Mouse (Mus musculus) adrenal gland, postnatal 36 days (tissue): ENCODE data around the gene Fhod1. TPM values are rescaled to one million over a fixed set of nuclear protein-coding genes. Genes with fewer than 3 reads are reported as not detected.

ENCODE experiments used
- DNase-seq, 2 experiments: peaks; one replicate each; pipeline ENCODE4 v3.0.0; 2021; ENCODE audit warnings: mixed read lengths in 1 of 2
- long read RNA-seq, 2 experiments: library from polyadenylated mRNA; stranded (forward); transcript quantifications; one replicate each; pipeline ENCODE4 v2.0.0; 2021; ENCODE audit warnings: borderline sequencing depth in 2 of 2
- total RNA-seq, 2 experiments: library from RNA; stranded (reverse); gene quantifications; 2 replicates each; pipeline ENCODE4 v1.2.3; 2021

The Fhod1 gene
- 10 to 100 TPM; 11.9 to 14.4 TPM for total RNA-seq
- long read RNA-seq, experiment 1, partial matches to known transcripts: 2 of 3 reads
- long read RNA-seq, experiment 1, other reads (novel, unspliced or antisense): 1 of 3 reads
- long read RNA-seq, experiment 2, partial matches to known transcripts: 1 of 1 reads
- long read RNA-seq, experiment 2, other reads (novel, unspliced or antisense): 0 of 1 reads

DNA sequence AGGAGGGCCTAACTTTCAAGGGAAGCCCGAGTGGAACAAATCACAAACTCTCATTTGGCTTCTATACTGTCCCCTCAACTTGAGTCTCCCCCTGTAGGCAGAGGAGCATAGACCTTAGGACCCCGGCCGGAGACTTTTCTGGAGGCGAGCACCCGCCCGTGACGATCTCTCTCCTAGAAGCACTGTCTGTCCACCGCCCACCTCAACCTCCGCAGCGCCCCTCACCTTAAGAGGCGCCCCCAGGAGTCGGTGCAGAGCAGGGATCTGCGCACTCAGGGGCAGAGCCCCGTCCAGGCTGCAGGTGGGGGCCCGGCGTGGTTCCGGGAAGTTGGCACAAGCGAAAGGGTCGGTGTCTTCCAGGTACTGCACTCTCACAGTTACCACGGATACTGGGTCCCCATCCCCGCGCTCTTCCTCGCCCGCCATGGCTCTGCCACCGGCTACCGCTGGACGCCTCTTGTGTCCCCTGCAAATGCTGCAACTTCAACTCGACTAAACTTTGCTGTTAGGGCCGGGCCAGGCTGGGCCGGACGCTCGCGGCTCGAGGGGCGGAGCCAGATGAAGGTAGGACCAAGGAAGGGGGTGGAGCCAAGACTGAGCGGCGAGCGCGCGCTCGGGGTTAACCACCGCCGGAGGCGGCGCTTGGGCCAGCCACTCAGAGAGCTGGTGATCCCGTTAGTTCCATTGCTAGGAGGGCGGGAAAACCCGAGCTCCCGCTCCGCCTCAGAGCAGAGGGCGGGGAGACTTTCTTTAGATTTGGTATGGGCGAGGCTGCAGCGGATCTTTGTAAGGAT is at the start of gene Fhod1:
Fhod1 (minus strand) TSS at position 526 of the 794 bp plus-strand sequence.
- peak; percentile 97 to 98 for DNase-seq

DNA sequence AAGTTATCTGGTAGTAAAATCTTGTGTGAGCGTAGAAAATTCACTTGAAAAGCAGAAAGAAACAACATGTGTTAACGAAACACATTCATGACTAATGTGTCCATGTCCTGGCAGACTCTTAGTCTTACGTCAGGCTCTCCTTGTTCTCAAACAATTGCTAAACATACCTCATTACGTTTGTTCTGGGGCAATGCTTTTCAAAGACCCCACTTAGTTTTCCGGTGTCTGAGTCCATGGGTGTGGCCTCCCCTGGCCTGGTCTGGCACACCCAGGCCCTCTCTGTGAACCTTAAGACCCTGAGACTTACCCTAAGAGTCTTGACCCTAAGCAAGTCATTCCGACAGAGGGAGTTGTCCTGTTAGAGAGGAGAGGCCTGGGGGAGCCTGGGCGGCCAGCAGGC is 46.2 kb upstream of the Fhod1 start:
- DNase-seq: no peak

DNA sequence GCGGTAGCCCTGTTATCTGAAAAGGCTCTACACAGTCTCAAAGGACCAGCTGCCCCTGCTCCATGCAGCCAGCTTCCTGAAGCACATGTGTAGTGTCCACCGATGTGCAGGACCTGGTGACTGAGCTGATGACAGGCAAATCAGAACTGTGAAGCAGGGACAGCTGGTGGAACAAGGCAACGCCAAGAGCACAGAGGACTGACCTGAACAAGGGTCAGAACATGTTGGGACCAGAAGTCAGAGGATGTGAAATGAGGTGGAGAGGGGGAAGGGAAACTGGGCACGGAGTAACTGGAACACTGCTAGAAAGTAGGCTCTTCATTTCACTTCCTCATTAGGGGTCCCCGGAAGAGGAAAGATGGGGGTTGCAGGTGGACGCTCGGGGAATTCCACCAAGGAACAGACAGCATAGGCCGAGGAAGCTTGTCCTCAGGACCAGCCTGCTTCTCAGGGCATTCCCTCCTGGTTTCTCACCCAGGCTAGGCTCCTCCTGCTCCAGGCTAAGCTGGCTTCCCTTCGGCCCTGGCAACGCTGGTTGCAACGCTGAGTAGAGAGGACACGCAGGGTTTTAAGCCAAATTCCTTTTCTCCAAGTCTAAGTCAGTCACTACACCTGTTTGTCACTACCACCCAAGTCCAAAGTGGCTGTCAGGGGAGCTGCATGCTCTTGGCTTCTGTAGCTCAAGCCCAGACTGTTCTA is 45.5 kb upstream of the Fhod1 start:
- no peak for DNase-seq

DNA sequence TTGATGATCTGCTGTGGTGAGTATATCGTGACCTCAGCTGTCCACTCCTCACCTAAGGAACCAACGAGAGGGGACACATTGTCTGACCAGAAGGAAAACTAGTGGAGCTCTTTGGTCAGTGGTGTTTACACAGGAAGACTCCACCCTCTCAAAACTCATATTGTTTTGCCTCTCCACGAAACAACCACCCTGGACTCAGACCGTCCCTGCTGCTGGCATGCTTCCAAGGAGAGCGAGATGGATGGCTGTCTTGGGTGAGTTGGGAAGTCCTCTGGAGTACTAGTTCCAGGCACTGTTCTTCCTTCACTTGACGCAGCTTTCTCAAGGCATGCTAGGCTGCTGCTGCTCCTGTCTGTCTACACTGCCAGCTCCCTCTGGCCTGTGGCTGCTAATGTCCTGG is 41.3 kb upstream of the Fhod1 start:
- DNase-seq: peak in 1 of 2 experiments; percentile 19

DNA sequence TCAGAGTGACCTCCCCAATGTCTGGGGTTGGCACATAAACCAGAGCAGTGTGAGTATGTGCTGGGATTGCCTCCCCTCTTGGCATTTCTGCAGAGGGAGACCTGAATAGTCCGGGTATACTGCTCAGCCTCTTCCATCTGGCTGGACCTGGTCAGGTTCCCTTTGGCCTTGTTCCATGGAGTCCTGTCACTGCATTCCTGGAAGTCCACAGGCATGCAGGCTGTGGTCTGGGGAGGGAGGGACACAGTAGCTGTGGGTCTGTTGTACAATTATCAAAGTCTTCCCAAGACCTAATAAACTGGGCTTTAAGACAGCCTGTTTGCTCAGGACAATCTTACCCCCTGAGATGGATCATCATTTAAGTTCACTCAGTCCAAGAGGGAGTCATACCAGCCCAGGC is 39.4 kb upstream of the Fhod1 start:
- DNase-seq: no peak

DNA sequence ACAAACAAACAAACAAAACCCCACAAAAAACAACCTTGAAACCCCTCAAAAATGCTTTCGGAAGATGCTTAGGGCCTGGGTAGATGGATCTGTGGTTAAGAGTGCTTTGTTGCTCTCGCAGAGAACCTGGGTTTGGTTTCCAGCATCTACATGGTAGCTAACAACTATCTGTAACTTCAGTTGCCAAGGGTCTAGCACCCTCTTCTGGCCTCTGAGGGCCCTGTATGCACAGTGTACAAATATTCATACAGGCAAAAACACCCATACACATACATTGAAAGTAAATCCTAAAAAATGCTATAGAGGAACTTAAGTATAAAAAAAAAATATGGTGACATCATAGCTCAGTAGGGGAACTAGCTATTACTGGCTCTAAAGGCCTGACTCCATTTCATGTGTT is 36.3 kb upstream of the Fhod1 start:
- no peak for DNase-seq

DNA sequence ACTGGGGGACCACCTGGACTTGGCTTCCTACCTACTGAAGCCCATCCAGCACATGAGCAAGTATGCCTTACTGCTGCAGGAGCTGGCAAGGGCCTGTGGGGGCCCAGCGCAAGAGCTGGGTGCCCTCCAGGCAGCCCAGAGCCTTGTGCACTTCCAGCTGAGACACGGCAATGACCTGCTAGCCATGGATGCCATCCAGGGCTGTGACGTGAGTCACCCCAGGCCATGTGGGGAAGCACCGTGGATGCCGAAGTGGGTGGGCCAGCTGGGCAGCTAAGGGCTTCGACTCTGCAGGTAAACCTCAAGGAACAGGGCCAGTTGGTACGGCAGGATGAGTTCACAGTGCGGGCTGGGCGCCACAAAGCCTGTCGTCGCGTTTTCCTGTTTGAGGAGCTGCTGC is 32.6 kb upstream of the Fhod1 start:
- peak in 1 of 2 experiments; percentile 55 for DNase-seq

DNA sequence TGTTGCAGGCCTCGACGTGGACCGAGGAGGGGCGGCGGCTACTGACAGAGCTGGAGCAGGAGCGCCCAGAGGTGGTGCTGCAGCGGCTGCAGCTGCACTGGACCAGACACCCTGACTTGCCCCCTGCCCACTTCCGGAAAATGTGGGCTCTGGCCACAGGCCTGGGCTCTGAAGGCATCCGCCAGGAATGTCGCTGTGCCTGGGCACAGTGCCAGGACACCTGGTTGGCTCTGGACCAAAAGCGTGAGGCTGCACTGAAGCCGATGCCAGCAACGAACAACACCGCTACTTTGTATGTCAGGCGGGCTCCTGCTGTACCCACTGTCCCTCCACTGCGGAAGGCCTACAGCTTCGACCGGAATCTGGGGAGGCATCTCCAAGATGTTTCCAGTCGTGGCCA is 30.9 kb upstream of the Fhod1 start:
- DNase-seq: peak; percentile 39 to 46

DNA sequence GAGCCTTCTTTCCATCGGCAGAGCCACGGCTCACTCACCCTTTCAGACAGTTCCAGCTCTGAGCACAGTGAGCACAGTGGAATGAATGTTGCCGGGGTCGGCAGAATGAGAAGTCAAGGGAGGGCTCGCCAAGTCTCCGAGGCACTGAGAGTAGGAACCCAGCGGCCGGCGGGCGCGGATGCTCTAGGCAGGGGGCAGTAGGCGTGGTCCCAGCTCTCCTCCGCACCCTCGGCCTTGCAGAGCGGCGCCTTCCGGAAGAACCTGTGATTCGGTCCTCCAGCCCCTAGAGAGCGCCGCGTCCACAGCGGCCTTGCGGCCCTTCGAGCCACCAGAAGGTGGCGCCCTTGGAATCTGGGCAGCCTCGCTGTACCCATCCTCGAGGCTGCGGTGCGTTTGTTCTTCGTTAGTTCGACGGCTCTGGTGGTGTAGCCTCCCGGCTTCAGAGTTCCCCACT is 26.8 kb upstream of the Fhod1 start:
- peak in 1 of 2 experiments; percentile 23 for DNase-seq

DNA sequence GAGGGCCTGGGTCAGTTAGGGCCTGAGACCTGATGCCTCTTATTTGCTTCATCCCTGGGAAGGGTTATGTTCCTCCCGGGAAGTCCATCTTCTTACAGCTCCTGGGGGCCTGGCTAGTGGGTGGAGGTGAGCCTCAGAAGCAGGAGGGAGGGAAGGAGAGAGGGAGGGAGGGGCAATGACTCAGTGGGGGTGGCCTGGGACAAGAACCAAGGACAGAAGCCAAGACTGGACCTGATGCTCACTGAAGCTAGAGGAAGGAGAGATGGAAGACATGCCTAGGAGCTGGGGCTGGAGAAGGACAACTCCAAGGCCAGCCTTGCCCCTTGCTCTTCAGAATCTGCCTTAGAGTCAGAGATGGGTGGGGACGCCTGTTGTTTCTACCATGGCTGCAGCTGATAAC is 25.3 kb upstream of the Fhod1 start, which contains the start of gene Plekhg4:
Plekhg4 (plus strand) TSS at position 243 of the 400 bp plus-strand sequence.
- peak; percentile 71 to 80 for DNase-seq

DNA sequence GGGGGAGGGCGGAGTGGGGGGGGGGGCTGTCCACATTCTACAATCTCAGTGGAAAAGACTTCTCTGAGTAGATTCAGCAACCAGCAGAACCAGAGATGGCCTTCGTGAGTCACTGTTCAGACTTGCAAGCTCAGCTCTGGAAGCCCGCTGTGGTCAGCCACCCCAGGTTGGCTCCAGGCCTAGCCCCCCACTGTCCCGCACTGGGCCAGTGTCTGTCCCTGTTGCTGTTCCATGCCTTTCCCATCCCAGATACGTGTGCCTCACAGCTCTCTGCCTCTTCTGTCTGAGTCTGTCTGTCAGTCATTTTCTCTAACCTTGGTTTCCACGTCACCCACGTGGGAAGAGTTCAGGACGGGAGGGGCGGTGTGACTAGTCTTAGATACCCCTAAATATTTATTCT is 24.7 kb upstream of the Fhod1 start:
- peak; percentile 57 to 71 for DNase-seq

DNA sequence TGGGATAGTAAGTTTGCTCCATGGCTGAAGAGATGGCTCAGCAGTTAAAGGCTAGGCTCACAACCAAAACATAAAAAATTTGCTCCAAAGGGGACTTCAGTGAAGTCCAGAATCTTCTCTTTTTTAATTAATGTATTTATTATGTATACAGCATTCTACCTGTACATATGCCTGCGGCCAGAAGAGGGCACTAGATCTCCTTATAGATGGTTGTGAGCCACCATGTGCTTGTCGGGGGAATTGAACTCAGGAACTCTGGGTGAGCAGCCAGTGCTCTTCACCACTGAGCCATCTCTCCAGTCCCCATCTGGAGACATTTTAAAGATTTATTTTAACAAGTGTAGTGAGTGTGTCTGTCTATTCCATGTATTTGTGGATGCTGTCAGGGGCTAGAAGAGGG is 19.4 kb upstream of the Fhod1 start:
- DNase-seq: peak in 1 of 2 experiments; percentile 41

DNA sequence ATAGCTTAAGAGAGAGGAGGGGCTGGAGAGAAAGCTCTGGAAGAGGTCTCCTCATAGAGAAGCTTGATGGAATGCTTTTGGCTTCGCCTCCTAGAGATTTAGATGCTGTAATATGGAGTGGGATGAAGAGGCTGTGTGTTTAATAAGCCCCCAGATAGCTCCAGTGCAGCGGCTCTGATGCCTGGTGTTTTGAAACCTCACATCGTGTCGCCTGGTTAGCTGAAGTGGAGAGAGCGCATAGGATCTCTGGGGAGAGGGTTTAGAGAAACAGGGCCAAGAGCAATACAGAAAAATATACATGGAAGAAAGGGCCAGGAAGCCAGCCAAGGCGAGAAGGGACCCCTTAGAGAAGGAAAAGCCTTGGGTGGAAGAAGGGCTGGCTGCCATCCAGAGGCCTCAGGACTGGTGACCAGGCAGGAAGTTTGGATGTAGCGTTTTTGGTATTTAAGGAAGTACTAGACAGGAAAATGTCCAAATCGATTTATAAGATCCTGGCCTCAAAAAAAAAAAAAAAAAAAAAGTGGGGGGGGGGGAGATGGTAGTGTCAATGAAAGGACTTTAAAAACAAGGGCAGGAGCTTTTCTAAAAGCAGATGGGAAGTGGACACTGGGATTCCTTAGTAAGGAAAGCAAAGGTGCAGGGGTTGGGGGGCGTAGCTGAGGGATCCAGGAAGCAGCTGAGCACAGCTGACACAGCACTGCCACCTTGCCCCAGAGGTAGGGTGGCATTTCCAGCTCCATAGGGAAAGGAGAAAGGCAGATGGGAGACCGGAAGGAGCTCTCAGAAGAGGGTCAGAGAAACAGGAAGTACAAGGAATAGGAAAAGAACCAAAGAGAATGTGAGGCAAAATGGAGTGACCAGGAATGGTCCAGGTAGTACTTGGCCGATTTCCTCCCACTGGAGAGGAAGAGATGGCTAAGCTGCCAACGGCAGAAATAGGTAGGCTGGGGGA is 14.3 kb upstream of the Fhod1 start:
- peak; percentile 38 to 62 for DNase-seq

DNA sequence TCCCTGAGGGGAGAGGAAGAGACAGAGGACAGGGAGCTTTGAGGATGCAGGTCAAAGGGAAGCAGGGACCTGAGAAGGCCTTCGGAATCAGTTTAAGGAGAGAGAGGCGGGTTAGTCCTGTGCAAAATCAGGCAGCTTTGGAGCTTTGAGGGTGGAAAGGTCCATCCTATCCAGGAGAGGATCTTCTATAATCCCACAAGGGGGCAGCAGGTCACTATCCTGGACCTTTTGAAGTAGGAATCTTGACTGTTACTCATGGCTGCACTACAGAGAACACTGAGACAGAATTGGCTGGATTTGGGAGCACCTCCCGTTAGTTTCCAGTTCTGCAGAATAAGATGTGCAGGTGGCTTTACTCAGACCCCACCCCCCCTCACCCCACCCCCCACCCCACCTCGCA is 11.9 kb upstream of the Fhod1 start:
- no peak for DNase-seq

DNA sequence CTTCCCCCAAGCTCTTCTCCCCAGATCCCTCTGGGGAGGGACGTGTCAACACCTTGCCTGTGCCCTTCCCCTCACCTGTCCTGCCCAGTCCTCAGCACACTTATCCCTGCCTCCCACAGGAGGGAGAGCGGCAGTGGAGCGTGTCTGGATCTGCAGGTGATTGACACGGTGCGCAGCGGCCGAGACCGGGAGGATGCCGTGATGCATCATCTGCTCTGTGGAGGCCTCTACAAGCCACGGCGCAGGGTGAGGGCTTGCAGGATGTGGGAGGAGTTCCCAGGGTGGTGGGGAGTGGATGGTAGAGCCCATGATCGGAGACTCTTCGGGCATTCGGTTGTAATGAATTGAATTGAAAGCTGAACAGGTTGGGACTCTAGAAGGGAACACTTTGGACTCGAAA is 11.5 kb upstream of the Fhod1 start:
- DNase-seq: no peak

DNA sequence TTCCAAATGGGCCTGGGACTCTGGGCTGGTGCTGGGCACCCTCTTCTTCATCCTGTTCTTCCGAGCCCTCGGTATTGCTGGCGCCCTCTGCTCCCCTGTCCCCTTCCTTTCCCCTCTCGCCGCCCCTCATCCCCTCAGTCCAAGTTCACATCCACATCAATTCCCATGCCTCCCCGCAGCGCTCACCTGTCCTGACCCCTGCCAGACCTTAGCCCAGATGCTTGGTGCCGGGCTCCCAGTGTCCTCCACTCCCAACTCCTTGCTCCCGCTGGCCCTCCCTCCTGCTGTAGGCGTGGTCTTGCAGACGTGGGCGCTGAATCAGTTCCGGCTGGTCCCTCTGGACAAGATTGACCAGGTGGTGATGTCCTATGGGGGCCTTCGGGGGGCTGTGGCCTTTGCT is 8.9 kb upstream of the Fhod1 start:
- no peak for DNase-seq

DNA sequence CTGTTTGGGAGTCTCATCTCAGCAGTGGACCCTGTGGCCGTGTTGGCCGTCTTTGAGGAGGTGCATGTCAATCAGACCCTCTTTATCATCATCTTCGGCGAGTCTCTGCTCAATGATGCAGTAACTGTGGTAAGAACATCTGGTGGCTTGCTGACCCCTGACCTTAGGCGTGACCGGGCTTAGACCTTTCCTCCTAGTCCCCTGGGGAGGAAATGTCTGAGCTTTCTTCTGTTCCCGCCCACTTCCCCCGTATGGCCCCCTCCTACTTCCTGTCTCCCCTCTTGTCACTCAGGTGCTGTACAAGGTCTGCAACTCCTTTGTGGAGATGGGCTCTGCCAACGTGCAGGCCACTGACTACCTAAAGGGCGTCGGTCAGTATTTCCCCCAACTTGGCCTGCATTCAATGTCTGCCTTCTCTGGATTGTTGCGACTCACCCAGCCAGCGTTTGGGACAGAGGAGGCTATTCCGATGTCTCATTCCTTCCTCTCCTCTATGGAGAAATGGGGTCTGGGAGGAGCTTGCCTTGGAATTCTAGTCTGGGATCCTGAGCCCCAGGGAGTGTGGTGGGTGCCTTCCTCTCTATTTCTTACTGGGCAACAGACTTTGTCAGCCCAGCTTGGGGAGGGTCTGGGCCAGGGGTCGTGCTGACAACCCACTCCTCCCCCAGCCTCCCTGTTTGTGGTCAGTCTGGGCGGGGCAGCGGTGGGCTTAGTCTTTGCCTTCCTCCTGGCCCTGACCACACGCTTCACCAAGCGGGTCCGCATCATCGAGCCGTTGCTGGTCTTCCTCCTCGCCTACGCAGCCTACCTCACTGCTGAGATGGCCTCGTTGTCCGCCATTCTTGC is 7.6 kb upstream of the Fhod1 start:
- peak in 1 of 2 experiments; percentile 40 for DNase-seq

DNA sequence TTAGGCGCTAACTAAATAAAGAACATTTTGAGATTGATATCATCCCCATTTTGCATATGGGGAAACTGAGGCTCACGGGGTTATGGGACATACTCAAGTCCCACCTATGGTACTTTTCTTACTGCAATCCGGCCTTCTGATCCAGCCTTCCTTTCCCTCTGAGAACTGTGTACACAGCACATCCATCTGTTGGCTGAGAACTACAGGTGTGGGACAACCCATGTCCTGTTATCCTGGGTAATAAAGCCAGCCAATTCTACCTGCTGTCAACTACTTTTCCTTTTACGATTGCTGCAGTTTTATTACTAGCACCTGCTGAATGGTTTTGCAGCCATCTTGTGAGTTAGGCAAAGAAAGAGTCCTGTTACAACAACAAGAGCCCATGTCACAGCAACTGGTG is 6.8 kb upstream of the Fhod1 start:
- DNase-seq: no peak

DNA sequence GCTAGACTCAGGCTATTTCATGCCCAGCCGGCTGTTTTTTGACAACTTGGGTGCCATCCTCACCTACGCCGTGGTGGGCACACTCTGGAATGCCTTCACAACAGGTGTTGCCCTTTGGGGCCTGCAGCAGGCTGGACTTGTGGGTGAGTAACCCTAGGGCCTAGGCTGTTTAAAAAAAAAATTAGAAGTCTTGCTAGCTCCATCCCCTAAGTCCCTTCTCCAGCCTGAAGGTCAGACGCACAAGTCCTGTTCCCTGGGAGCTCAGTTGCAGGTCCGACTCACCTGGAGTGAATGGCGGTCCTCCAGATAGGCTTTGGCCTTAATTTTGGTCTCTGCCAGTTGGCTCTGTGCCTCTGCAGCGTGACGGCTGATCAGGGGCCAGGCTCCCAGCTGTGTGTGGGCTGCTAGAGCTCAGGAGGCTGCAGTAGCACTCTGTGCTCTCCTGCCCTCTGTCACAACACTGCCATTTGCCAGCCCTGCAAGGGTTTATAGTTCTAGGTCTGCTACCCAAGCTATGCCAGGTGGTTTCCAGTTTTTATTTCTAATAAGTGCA is 5.9 kb upstream of the Fhod1 start:
- DNase-seq: no peak

DNA sequence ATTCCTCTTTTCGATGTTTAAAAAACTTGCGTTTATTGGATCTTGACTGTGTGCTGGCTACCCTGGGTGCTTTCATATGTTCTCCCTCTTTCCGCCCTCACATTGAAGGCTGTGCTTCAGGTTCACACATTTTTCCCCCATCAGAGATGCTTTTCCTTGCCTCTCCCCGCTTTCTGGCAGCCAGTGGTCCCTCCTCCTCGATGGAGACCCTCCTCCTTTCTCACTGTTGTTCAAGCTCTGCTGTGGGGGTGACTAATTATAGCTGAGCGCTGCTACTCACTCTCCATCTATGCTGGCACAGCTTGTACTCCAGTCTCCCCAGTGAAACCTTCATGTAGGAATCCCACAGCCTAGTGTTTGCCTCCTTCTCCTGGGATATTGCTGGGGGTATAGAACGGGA is 2.4 kb upstream of the Fhod1 start:
- no peak for DNase-seq
